Mouse (Mus musculus) midbrain, embryonic 16.5 days (tissue): ENCODE measurements around the gene Lypd5. TPM values are rescaled to one million over a fixed set of nuclear protein-coding genes. Genes with fewer than 3 reads are reported as not detected.
A peak's percentile ranks its signal among the peaks of the same experiment; 100 is the strongest.

Source experiments
- ATAC-seq: fragments of 200-750 bp; cut with Nextera tagmentation; 2 replicates; pipeline ENCODE4 v1.8.0; 2017; ENCODE audit warnings: moderate TSS enrichment
- H3K27ac ChIP-seq: fragments of 300-500 bp; sonication (generic); 2 replicates; pipeline ENCODE4 v1.5.1; 2014; ENCODE audit warnings: mild to moderate bottlenecking, low read length, mixed read lengths
- H3K27me3 ChIP-seq: fragments of 300-500 bp; sonication (generic); 2 replicates; pipeline ENCODE4 v1.6.1; 2014; ENCODE audit warnings: low read depth, low read length, mixed read lengths; ENCODE audit not compliant: control insufficient read depth, insufficient read depth
- H3K36me3 ChIP-seq: fragments of 300-500 bp; sonication (generic); 2 replicates; pipeline ENCODE4 v1.6.1; 2014; ENCODE audit warnings: mild to moderate bottlenecking, low read length, moderate library complexity, mixed read lengths; ENCODE audit not compliant: control insufficient read depth, insufficient read depth
- H3K4me1 ChIP-seq: fragments of 300-500 bp; sonication (generic); 2 replicates; pipeline ENCODE4 v1.6.1; 2014; ENCODE audit warnings: mild to moderate bottlenecking, low read length, mixed read lengths; ENCODE audit not compliant: control insufficient read depth, insufficient read depth
- H3K4me2 ChIP-seq: fragments of 300-500 bp; sonication (generic); 2 replicates; pipeline ENCODE4 v1.6.1; 2014; ENCODE audit warnings: mild to moderate bottlenecking, low read length, mixed read lengths
- H3K4me3 ChIP-seq: fragments of 300-500 bp; sonication (generic); 2 replicates; pipeline ENCODE4 v1.5.1; 2014; ENCODE audit warnings: low read depth, mild to moderate bottlenecking, low read length, moderate library complexity, mixed read lengths
- H3K9ac ChIP-seq: fragments of 300-500 bp; sonication (generic); 2 replicates; pipeline ENCODE4 v1.6.1; 2014; ENCODE audit warnings: low read depth, low read length, mixed read lengths
- H3K9me3 ChIP-seq: fragments of 300-500 bp; sonication (generic); replicated peaks from 2 replicates; pipeline ENCODE4 v1.6.1; 2014; ENCODE audit warnings: mild to moderate bottlenecking, low read length, mixed read lengths; ENCODE audit not compliant: control insufficient read depth, poor library complexity, severe bottlenecking
- WGBS: fragments of 180-500 bp; shearing (Covaris S2); extraction: QIAGEN DNeasy Blood & Tissue Kit; methylation state at CpG from one replicate; pipeline ENCODE4 v1.1.7; 2014; 5-methylcytosine and 5-hydroxymethylcytosine counted together
- polyA plus RNA-seq: library from polyadenylated mRNA; unstranded; fragments of >200 nt; fragmentation: Nextera tagmentation; extraction: Ambion mirVana; gene quantifications from 2 replicates; pipeline ENCODE4 v1.2.1, GENCODE M21; 2015

Lypd5 gene
- not detected in 2 replicates for polyA plus RNA-seq

- Histone ChIP-seq H3K9me3 (no peaks in the 10 kb centered on the region), H3K9ac (no peak within 1 kb of the TSS), H3K4me2 (no peak within 1 kb of the TSS), H3K36me3 (no peaks in the 10 kb centered on the region), H3K27me3 (no peaks in the 10 kb centered on the region; the same call in 1 of the 2 replicates), H3K4me3 (no peak within 1 kb of the TSS), H3K4me1 (no peaks in the 10 kb centered on the region), H3K27ac (no peak within 1 kb of the TSS)
- 44% methylated on average over 6 of the region's 6 CpGs for WGBS
- ATAC-seq, result no peak
Measured at GRCm38 (mm10) chr7:24348896-24349295, at the start of gene Lypd5. Gene Lypd5, plus strand, starts transcription at chr7:24349196.

- peaks cover 22% of the 10 kb centered on the region for H3K4me1 ChIP-seq
- peak; percentile 56 for ATAC-seq
- H3K27ac ChIP-seq, result peak overlapping the region; percentile 93
- no peaks in the 10 kb centered on the region for H3K9me3 ChIP-seq
- H3K9ac ChIP-seq, result peak overlapping the region; percentile 84
- peak overlapping the region; percentile 75 for H3K4me3 ChIP-seq
- 1% methylated on average over 18 of the region's 18 CpGs for WGBS
- peaks cover 39% of the 10 kb centered on the region for H3K36me3 ChIP-seq
- H3K27me3 ChIP-seq, result no peaks in the 10 kb centered on the region
- peak overlapping the region; percentile 86 for H3K4me2 ChIP-seq
Measured at GRCm38 (mm10) chr7:24299823-24300481, 49.0 kb upstream of the Lypd5 start.

GRCm38 (mm10) chr7:24300771-24301282, 48.2 kb upstream of the Lypd5 start, which contains the start of gene Zfp61:
Gene Zfp61, minus strand, starts transcription at chr7:24301232.
- Histone ChIP-seq H3K9ac (peak within 1 kb of the TSS; percentile 84; the same call in 1 of the 2 replicates), H3K27me3 (no peaks in the 10 kb centered on the region), H3K27ac (no peak within 1 kb of the TSS; the same call in 1 of the 2 replicates), H3K9me3 (no peaks in the 10 kb centered on the region), H3K4me3 (peak within 1 kb of the TSS; percentile 75), H3K4me2 (peak within 1 kb of the TSS; percentile 86), H3K36me3 (peaks cover 30% of the 10 kb centered on the region), H3K4me1 (peaks cover 22% of the 10 kb centered on the region)
- ATAC-seq, result no peak
- WGBS, result 0% methylated on average over 13 of the region's 13 CpGs

- Histone ChIP-seq H3K4me2 (peak overlapping the region; percentile 83), H3K4me1 (peaks cover 4% of the 10 kb centered on the region; the same call in 1 of the 2 replicates), H3K36me3 (peaks cover 6% of the 10 kb centered on the region), H3K27ac (peak overlapping the region; percentile 86), H3K4me3 (peak overlapping the region; percentile 76), H3K9ac (peak overlapping the region; percentile 96), H3K27me3 (no peaks in the 10 kb centered on the region), H3K9me3 (no peaks in the 10 kb centered on the region)
- 28% methylated on average over 29 of the region's 29 CpGs for WGBS
- ATAC-seq, result peak; percentile 59
Measured at GRCm38 (mm10) chr7:24315726-24316566, 33.0 kb upstream of the Lypd5 start.

- WGBS, result under 1% methylated on average over 33 of the region's 33 CpGs
- H3K4me3 ChIP-seq, result peak within 1 kb of the TSS; percentile 76
- peak within 1 kb of the TSS; percentile 83 for H3K4me2 ChIP-seq
- no peaks in the 10 kb centered on the region for H3K9me3 ChIP-seq
- no peaks in the 10 kb centered on the region for H3K36me3 ChIP-seq
- peak; percentile 95 for ATAC-seq
- H3K4me1 ChIP-seq, result peaks cover 4% of the 10 kb centered on the region; the same call in 1 of the 2 replicates
- no peaks in the 10 kb centered on the region for H3K27me3 ChIP-seq
- H3K9ac ChIP-seq, result peak within 1 kb of the TSS; percentile 96
- peak within 1 kb of the TSS; percentile 86 for H3K27ac ChIP-seq
Measured at GRCm38 (mm10) chr7:24316567-24317092, 32.4 kb upstream of the Lypd5 start, which contains the start of gene Zfp94. Gene Zfp94, minus strand, starts transcription at chr7:24316666.

GRCm38 (mm10) chr7:24318942-24319341, 30.1 kb upstream of the Lypd5 start:
- peaks cover 4% of the 10 kb centered on the region; the same call in 1 of the 2 replicates for H3K4me1 ChIP-seq
- 79% methylated on average over 6 of the region's 6 CpGs for WGBS
- H3K9me3 ChIP-seq, result peaks cover 3% of the 10 kb centered on the region; the same call in 1 of the 2 replicates
- ATAC-seq, result no peak
- H3K4me3 ChIP-seq, result no peak overlapping the region
- no peak overlapping the region for H3K9ac ChIP-seq
- H3K4me2 ChIP-seq, result no peak overlapping the region
- H3K36me3 ChIP-seq, result no peaks in the 10 kb centered on the region
- H3K27me3 ChIP-seq, result no peaks in the 10 kb centered on the region
- no peak overlapping the region for H3K27ac ChIP-seq

- Histone ChIP-seq H3K4me1 (peaks cover 13% of the 10 kb centered on the region), H3K27me3 (no peaks in the 10 kb centered on the region), H3K27ac (no peak overlapping the region), H3K9ac (no peak overlapping the region), H3K9me3 (peaks cover 6% of the 10 kb centered on the region; the same call in 1 of the 2 replicates), H3K4me3 (no peak overlapping the region), H3K4me2 (no peak overlapping the region), H3K36me3 (no peaks in the 10 kb centered on the region)
- 83% methylated on average over 4 of the region's 4 CpGs for WGBS
- no peak for ATAC-seq
Measured at GRCm38 (mm10) chr7:24322593-24322992, 26.4 kb upstream of the Lypd5 start.

- no peak overlapping the region for H3K27ac ChIP-seq
- no peak overlapping the region for H3K9ac ChIP-seq
- H3K4me1 ChIP-seq, result peaks cover 13% of the 10 kb centered on the region
- no peaks in the 10 kb centered on the region for H3K36me3 ChIP-seq
- no peak for ATAC-seq
- H3K4me3 ChIP-seq, result no peak overlapping the region
- peak overlapping the region; percentile 55; the same call in 1 of the 2 replicates for H3K4me2 ChIP-seq
- no peaks in the 10 kb centered on the region for H3K27me3 ChIP-seq
- peaks cover 6% of the 10 kb centered on the region; the same call in 1 of the 2 replicates for H3K9me3 ChIP-seq
- WGBS, result 87% methylated on average over 6 of the region's 6 CpGs
Measured at GRCm38 (mm10) chr7:24325197-24325596, 23.8 kb upstream of the Lypd5 start.
